Mouse (Mus musculus) natural killer cell, adult 2 months (primary cell): ENCODE data around the gene 6030468B19Rik.

ENCODE experiments used
- DNase-seq, 2 experiments: peaks; one replicate each; pipeline ENCODE4 v3.0.0; 2022; ENCODE audit warnings: low spot score in 2 of 2

The 6030468B19Rik gene

DNA sequence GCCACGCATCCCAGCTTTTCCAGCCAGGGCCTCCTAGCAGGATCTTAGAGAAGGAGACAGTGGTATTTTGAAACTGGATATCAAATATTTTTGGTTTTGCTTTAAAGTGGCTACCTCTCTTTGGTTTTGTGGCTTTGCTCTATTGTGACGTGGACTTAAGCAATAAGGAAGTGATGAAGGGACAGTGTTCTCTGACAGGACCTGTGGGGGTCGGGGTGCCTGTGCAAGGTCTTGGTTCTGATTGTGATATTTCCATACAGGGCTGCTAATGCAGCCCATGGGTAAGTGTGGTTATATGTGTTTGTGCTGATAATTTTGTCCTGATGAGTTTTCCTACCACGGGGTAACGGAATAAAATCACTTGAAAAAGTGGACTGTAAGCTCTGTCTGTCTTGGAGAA, 57.9 kb downstream of the 6030468B19Rik start:
- DNase-seq = no peak

DNA sequence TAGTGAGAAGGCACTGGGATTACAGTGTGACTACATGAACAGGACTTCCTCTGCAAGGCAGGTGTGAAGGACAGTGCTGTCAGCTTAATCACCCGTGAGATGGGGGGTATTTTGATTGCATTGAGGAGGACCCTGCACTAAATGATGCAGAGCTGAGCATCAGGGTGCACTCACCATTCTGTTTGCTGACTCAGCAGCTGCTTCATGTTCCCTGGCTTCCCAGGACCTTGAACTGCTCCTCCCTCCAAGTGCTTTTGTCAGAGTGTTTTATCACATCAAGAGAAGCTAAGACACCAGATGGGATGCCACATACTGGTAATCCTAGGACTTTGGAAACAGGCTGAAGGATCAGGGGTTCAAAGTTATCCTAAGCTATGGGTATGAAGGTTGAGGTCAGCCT, 58.5 kb downstream of the 6030468B19Rik start:
- DNase-seq = no peak
